Mouse (Mus musculus) bone marrow, adult 2 months (tissue): ENCODE data around the gene Msh4.

Experiments
- CTCF ChIP-seq: fragments of 200-500 bp; IDR thresholded peaks from 2 replicates; pipeline ENCODE4 v1.5.1; 2011; ENCODE audit warnings: low read length, control low read depth; ENCODE audit not compliant: control insufficient read depth, insufficient read depth
- POLR2A ChIP-seq: fragments of 200-500 bp; IDR thresholded peaks from 2 replicates; pipeline ENCODE4 v1.6.1; 2011; ENCODE audit warnings: low read depth, mild to moderate bottlenecking, control low read depth, low read length, borderline replicate concordance; ENCODE audit not compliant: control insufficient read depth

GRCm38 (mm10) chr3:153818723-153819122 lies 87.2 kb downstream of the Msh4 start:
- no peak for TF ChIP-seq POLR2A
- no peak for TF ChIP-seq CTCF
